23 mouse cellular contexts compared by ENCODE assay signal in genomic region chr19:36639072-36639471, GRCm38 (mm10).
DNase-seq lines count a peak whose midpoint lies in the region; ATAC-seq lines count a peak whose summit lies in the region.
"Had no signal": no experiment of that assay in that cellular context is flagged by ENCODE, and none has a peak within 500 bp of the region (broad histone marks: within the 10 kb centered on the region; RNA-seq: fewer than 3 reads in every experiment).

No protein-coding gene starts in this region.

- H3K27me3 ChIP-seq in hindbrain, embryonic 15.5 days: no peaks in the 10 kb centered on the region
- H3K27me3 ChIP-seq in hindbrain, embryonic 16.5 days (replicated peaks; ENCODE audit: control insufficient read depth, insufficient read depth, low read length): no peaks in the 10 kb centered on the region
- no peaks in the 10 kb centered on the region for H3K27me3 ChIP-seq in midbrain, embryonic 15.5 days (replicated peaks)
- H3K27me3 ChIP-seq in midbrain, embryonic 14.5 days (ENCODE audit: control insufficient read depth, insufficient read depth, low read length): no peaks in the 10 kb centered on the region
- H3K27me3 ChIP-seq: CH12.LX; embryonic facial prominence, embryonic 12.5 days; forebrain, embryonic 13.5 days; forebrain, embryonic 15.5 days had no signal

- DNase-seq in midbrain, embryonic 14.5 days: no peak
- DNase-seq in MEL-GATA-1-ER (ENCODE audit: extremely low read depth, low read depth): peak; percentile 2
- DNase-seq in heart, adult 18-20 months: no peak
- DNase-seq: adrenal gland, adult 2 months; adrenal gland, postnatal 10 days; adrenal gland, postnatal 36 days; B cell, adult 2 months; cerebellum, adult 11-12 months; cerebellum, adult 2 months; cerebellum, adult 9-10 months; cerebellum, postnatal 10 days; cerebellum, postnatal 25 days; forebrain, postnatal 0 days had no signal

- H3K4me2 ChIP-seq in hindbrain, embryonic 15.5 days: no peak overlapping the region
- H3K4me2 ChIP-seq in hindbrain, embryonic 16.5 days (ENCODE audit: low read length): no peak overlapping the region
- no peak overlapping the region for H3K4me2 ChIP-seq in midbrain, embryonic 15.5 days
- H3K4me2 ChIP-seq in midbrain, embryonic 14.5 days (ENCODE audit: low read length): no peak overlapping the region
- H3K4me2 ChIP-seq: embryonic facial prominence, embryonic 12.5 days; forebrain, embryonic 13.5 days; forebrain, embryonic 15.5 days had no signal

- H3K9me3 ChIP-seq in hindbrain, embryonic 15.5 days: no peaks in the 10 kb centered on the region
- H3K9me3 ChIP-seq in hindbrain, embryonic 16.5 days (ENCODE audit: control insufficient read depth, low read length): peaks cover 6% of the 10 kb centered on the region
- H3K9me3 ChIP-seq in midbrain, embryonic 15.5 days: no peaks in the 10 kb centered on the region; the same call in 1 of the 2 replicates
- H3K9me3 ChIP-seq in midbrain, embryonic 14.5 days (ENCODE audit: control insufficient read depth, low read length): no peaks in the 10 kb centered on the region
- H3K9me3 ChIP-seq: G1E had no signal

- WGBS in hindbrain, embryonic 15.5 days: 85% methylated on average over 9 of the region's 9 CpGs
- 85% methylated on average over 9 of the region's 9 CpGs for WGBS in hindbrain, embryonic 16.5 days
- 70% methylated on average over 9 of the region's 9 CpGs for WGBS in midbrain, embryonic 15.5 days
- WGBS in midbrain, embryonic 14.5 days: 62% methylated on average over 9 of the region's 9 CpGs

- no peaks in the 10 kb centered on the region for H3K36me3 ChIP-seq in hindbrain, embryonic 15.5 days
- H3K36me3 ChIP-seq in hindbrain, embryonic 16.5 days (ENCODE audit: control insufficient read depth, insufficient read depth, low read length): no peaks in the 10 kb centered on the region
- H3K36me3 ChIP-seq in midbrain, embryonic 15.5 days (replicated peaks): no peaks in the 10 kb centered on the region
- H3K36me3 ChIP-seq in midbrain, embryonic 14.5 days (ENCODE audit: control insufficient read depth, insufficient read depth, low read length): no peaks in the 10 kb centered on the region
- H3K36me3 ChIP-seq: embryonic facial prominence, embryonic 10.5 days; embryonic facial prominence, embryonic 12.5 days; forebrain, embryonic 15.5 days; G1E had no signal

- H3K4me3 ChIP-seq in hindbrain, embryonic 15.5 days: no peak overlapping the region
- no peak overlapping the region for H3K4me3 ChIP-seq in hindbrain, embryonic 16.5 days (ENCODE audit: low read length)
- no peak overlapping the region for H3K4me3 ChIP-seq in midbrain, embryonic 15.5 days
- H3K4me3 ChIP-seq in midbrain, embryonic 14.5 days (replicated peaks; ENCODE audit: low read depth, low read length): no peak overlapping the region
- H3K4me3 ChIP-seq: embryonic facial prominence, embryonic 10.5 days; embryonic facial prominence, embryonic 12.5 days; forebrain, embryonic 13.5 days; forebrain, embryonic 15.5 days had no signal

- H3K27ac ChIP-seq in hindbrain, embryonic 15.5 days (replicated peaks): no peak overlapping the region
- H3K27ac ChIP-seq in hindbrain, embryonic 16.5 days (ENCODE audit: low read depth, low read length): no peak overlapping the region
- H3K27ac ChIP-seq in midbrain, embryonic 15.5 days: no peak overlapping the region
- H3K27ac ChIP-seq in midbrain, embryonic 14.5 days (replicated peaks; ENCODE audit: low read depth, low read length): no peak overlapping the region
- H3K27ac ChIP-seq: embryonic facial prominence, embryonic 10.5 days; embryonic facial prominence, embryonic 12.5 days; forebrain, embryonic 13.5 days; forebrain, embryonic 15.5 days had no signal

- 0 out of 2 replicates have a peak, but pooled peaks have one; percentile 15 for ATAC-seq in hindbrain, embryonic 15.5 days (ENCODE audit: low FRiP score, low read depth)
- ATAC-seq in hindbrain, embryonic 16.5 days: no peak
- peak; percentile 56; the same call in 1 of the 2 replicates for ATAC-seq in midbrain, embryonic 15.5 days (replicated peaks)
- ATAC-seq in midbrain, embryonic 14.5 days (ENCODE audit: low FRiP score, low TSS enrichment): no peak
- ATAC-seq: CD4-positive, CD25-positive, alpha-beta regulatory T cell, adult 4 months; forebrain, embryonic 13.5 days; forebrain, embryonic 15.5 days; forebrain, postnatal 0 days had no signal

- H3K9ac ChIP-seq in hindbrain, embryonic 15.5 days: no peak overlapping the region
- H3K9ac ChIP-seq in hindbrain, embryonic 16.5 days (ENCODE audit: low read depth, low read length): no peak overlapping the region
- no peak overlapping the region for H3K9ac ChIP-seq in midbrain, embryonic 15.5 days
- H3K9ac ChIP-seq in midbrain, embryonic 14.5 days (replicated peaks; ENCODE audit: low read length): no peak overlapping the region
- H3K9ac ChIP-seq: embryonic facial prominence, embryonic 12.5 days; forebrain, embryonic 13.5 days; forebrain, embryonic 15.5 days; forebrain, postnatal 0 days had no signal

- no peaks in the 10 kb centered on the region for H3K4me1 ChIP-seq in hindbrain, embryonic 15.5 days (replicated peaks)
- H3K4me1 ChIP-seq in hindbrain, embryonic 16.5 days (ENCODE audit: control insufficient read depth, insufficient read depth, low read depth, low read length): no peaks in the 10 kb centered on the region
- no peaks in the 10 kb centered on the region for H3K4me1 ChIP-seq in midbrain, embryonic 15.5 days
- no peaks in the 10 kb centered on the region for H3K4me1 ChIP-seq in midbrain, embryonic 14.5 days (ENCODE audit: control insufficient read depth, insufficient read depth, low read length)
- H3K4me1 ChIP-seq: embryonic facial prominence, embryonic 10.5 days; embryonic facial prominence, embryonic 12.5 days; forebrain, embryonic 13.5 days had no signal

Comparison
In these comparisons a context has a peak if more than half of its experiments do, and no peak if none do; other contexts are left out.
1. ATAC-seq: peak in hindbrain, embryonic 15.5 days (single experiment) and midbrain, embryonic 15.5 days (single experiment); none in hindbrain, embryonic 16.5 days (single experiment) and midbrain, embryonic 14.5 days (single experiment).